Mouse (Mus musculus) forelimb bud, embryonic 11.5 days (tissue): ENCODE measurements around the gene Phf12.
"Not testable (repeated sequence)": the region's sequence is repeated elsewhere in the genome, so short reads cannot be mapped to it uniquely, and the experiment has no call there.

Experiments
- DNase-seq: peaks from one replicate; pipeline ENCODE4 v3.0.0-alpha.2; 2012; ENCODE audit warnings: low read depth, low spot score

Gene Phf12

GRCm38 (mm10) chr11:78031947-78032808, 49.6 kb downstream of the Phf12 start, which contains the start of gene Dhrs13:
Dhrs13 (plus strand) TSS chr11:78032280.
- DNase-seq: peak; percentile 94

- no peak for DNase-seq
Observed at GRCm38 (mm10) chr11:78032809-78033195, 50.2 kb downstream of the Phf12 start.

GRCm38 (mm10) chr11:78033931-78034617, 51.5 kb downstream of the Phf12 start:
- DNase-seq: no peak

GRCm38 (mm10) chr11:78036791-78037190, 54.2 kb downstream of the Phf12 start:
- no peak for DNase-seq

GRCm38 (mm10) chr11:78037831-78038752, 55.5 kb downstream of the Phf12 start, which contains the start of gene Flot2:
Flot2 (plus strand) TSS chr11:78037931.
- peak; percentile 36 for DNase-seq

GRCm38 (mm10) chr11:78040878-78041277, 58.3 kb downstream of the Phf12 start:
- no peak for DNase-seq

- DNase-seq: not testable (repeated sequence)
Observed at GRCm38 (mm10) chr11:78042290-78042870, 59.8 kb downstream of the Phf12 start.

- no peak for DNase-seq
Observed at GRCm38 (mm10) chr11:78044758-78045251, 62.3 kb downstream of the Phf12 start.

GRCm38 (mm10) chr11:78048637-78049036, 66.1 kb downstream of the Phf12 start:
- not testable (repeated sequence) for DNase-seq

GRCm38 (mm10) chr11:78053078-78053477, 70.5 kb downstream of the Phf12 start:
- DNase-seq: no peak

GRCm38 (mm10) chr11:78056946-78057345, 74.4 kb downstream of the Phf12 start:
- DNase-seq: no peak

GRCm38 (mm10) chr11:78059833-78060757, 77.5 kb downstream of the Phf12 start:
- peak; percentile 43 for DNase-seq

- DNase-seq: no peak
Observed at GRCm38 (mm10) chr11:78062563-78062962, 80.0 kb downstream of the Phf12 start.

- no peak for DNase-seq
Observed at GRCm38 (mm10) chr11:78065906-78066305, 83.4 kb downstream of the Phf12 start.

- DNase-seq: no peak
Observed at GRCm38 (mm10) chr11:78066641-78067040, 84.1 kb downstream of the Phf12 start.

- DNase-seq: no peak
Observed at GRCm38 (mm10) chr11:78067566-78067965, 85.0 kb downstream of the Phf12 start.

GRCm38 (mm10) chr11:78069130-78069529, 86.6 kb downstream of the Phf12 start:
- no peak for DNase-seq

- no peak for DNase-seq
Observed at GRCm38 (mm10) chr11:78069646-78070045, 87.1 kb downstream of the Phf12 start.

- DNase-seq: no peak
Observed at GRCm38 (mm10) chr11:78071938-78072337, 89.4 kb downstream of the Phf12 start.
